Mouse (Mus musculus) liver, postnatal 0 days (tissue): ENCODE measurements around the gene Tox2.

ENCODE experiments used
- CTCF ChIP-seq: sonication (generic); IDR thresholded peaks from 2 replicates; pipeline ENCODE4 v1.5.1; 2016; ENCODE audit warnings: antibody characterized with exemption, low read depth
- EP300 ChIP-seq: IDR thresholded peaks from 2 replicates; pipeline ENCODE4 v1.6.1; 2016; ENCODE audit warnings: antibody characterized with exemption, low read depth, mild to moderate bottlenecking

- TF ChIP-seq CTCF (no peak), EP300 (no peak)
Measured at GRCm38 (mm10) chr2:163195106-163195833, 7.7 kb upstream of the Tox2 start.
